Mouse (Mus musculus): Measurements from ENCODE around the gene Glyctk.

- no peak for TF ChIP-seq POLR2A (IDR thresholded peaks at IDR 0.05; ENCODE audit: low read depth, low read length)
- TF ChIP-seq CTCF (conservative IDR thresholded peaks at IDR 0.05; ENCODE audit: insufficient read depth, insufficient read length, low read depth, low read length), result no peak
Measured at GRCm38 (mm10) chr9:106167703-106168102, 9.8 kb upstream of the Glyctk start.

All from kidney, adult 2 months (tissue).